Mouse (Mus musculus) midbrain, embryonic 10.5 days (tissue): ENCODE measurements around the gene Cacna1e. TPM values are rescaled to one million over a fixed set of nuclear protein-coding genes. Genes with fewer than 3 reads are reported as not detected.
A peak's percentile ranks its signal among the peaks of the same experiment; 100 is the strongest.

Experiments
- DNase-seq: peaks from one replicate; pipeline ENCODE4 v3.0.0-alpha.2; 2017; ENCODE audit warnings: low spot score
- H3K27ac ChIP-seq: fragments of 300-500 bp; sonication (generic); replicated peaks from 2 replicates; pipeline ENCODE4 v1.5.1; 2016; ENCODE audit warnings: mild to moderate bottlenecking
- H3K27me3 ChIP-seq: fragments of 300-500 bp; sonication (generic); 2 replicates; pipeline ENCODE4 v1.6.1; 2016; ENCODE audit warnings: low read depth, mild to moderate bottlenecking; ENCODE audit not compliant: poor library complexity, severe bottlenecking
- H3K36me3 ChIP-seq: fragments of 300-500 bp; sonication (generic); 2 replicates; pipeline ENCODE4 v1.6.1; 2016; ENCODE audit warnings: mild to moderate bottlenecking, moderate library complexity
- H3K4me1 ChIP-seq: fragments of 300-500 bp; sonication (generic); 2 replicates; pipeline ENCODE4 v1.6.1; 2016
- H3K4me3 ChIP-seq: fragments of 300-500 bp; sonication (generic); 2 replicates; pipeline ENCODE4 v1.5.1; 2016; ENCODE audit warnings: mild to moderate bottlenecking, moderate library complexity
- H3K9me3 ChIP-seq: fragments of 300-500 bp; sonication (generic); replicated peaks from 2 replicates; pipeline ENCODE4 v1.6.1; 2016; ENCODE audit warnings: mild to moderate bottlenecking
- WGBS: fragments of 180-500 bp; shearing (Covaris S2); methylation state at CpG from one replicate; pipeline ENCODE4 v1.1.7; 2016; 5-methylcytosine and 5-hydroxymethylcytosine counted together
- polyA plus RNA-seq: library from polyadenylated mRNA; unstranded; fragments of >200 nt; fragmentation: Nextera tagmentation; extraction: Ambion mirVana; gene quantifications from 2 replicates; pipeline ENCODE4 v1.2.1, GENCODE M21; 2016

The Cacna1e gene
- polyA plus RNA-seq, 1 experiment from 2014 or later, result 1.3 TPM

DNA sequence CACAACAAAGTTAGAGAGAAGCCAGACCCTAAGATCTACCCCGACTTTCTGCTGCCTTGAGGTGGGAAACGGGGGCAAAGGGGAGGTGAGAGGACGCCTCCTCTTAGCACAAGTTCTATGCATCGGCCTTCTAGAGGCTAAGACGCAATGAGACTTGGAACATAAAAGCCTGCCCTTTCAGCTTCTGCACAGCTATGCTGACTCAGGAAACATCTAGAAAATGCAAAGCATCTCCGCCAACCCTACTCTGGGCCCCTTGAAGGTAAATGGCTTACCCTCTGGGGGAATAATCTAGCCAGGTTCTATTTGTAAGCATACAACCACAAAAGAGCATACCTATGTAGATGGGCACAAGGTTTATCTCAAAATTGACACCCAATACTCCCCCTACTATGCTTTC lies 54.2 kb downstream of the Cacna1e start:
- 90% methylated on average over 6 of the region's 6 CpGs for WGBS

DNA sequence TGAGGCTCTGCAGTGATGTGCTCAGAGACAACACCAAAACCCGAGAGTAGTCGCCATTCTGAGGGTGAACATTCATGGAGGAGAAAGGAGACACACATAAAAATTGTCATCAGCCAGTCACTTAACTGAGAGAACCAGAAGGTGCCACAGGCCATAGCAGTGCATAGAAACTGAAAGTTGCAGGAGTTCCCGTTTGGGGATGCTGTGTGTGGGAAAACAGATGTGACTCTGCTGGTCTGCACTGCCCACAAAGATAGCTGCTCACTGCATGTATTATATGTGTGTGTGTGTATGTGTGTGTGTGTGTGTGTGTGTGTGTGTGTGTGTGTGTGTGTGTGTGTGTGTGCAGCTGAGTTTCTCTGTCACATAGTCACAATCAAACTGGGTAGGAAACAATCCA lies 61.2 kb downstream of the Cacna1e start:
- WGBS, result 82% methylated on average over 3 of the region's 3 CpGs

More for the DNA sequence above, 54.2 kb downstream of the Cacna1e start:
- DNase-seq, result no peak
- Histone ChIP-seq H3K27me3 (no peaks in the 10 kb centered on the region), H3K36me3 (no peaks in the 10 kb centered on the region), H3K4me3 (no peak overlapping the region), H3K27ac (no peak overlapping the region), H3K9me3 (no peaks in the 10 kb centered on the region), H3K4me1 (peaks cover 13% of the 10 kb centered on the region)

DNA sequence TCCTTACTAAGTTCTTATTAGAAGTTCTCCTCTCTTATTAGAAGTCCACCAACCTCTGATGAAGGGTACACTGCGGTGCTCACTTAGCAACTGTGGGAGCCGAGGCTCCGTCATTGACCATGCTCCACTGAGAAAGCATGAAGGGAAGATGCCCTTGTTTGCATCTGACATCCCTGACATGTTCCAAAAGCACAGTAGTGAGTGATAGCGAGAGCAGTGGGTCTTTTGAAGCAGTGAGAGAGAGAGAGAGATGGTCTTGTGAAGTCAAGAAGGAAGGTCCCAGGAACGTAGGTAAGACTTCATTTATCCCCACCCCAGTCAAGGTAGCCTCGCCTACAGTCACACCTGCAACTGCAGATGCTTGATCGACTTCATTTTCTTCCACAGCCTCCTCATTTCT lies 63.9 kb downstream of the Cacna1e start:
- Histone ChIP-seq H3K4me1 (peaks cover 22% of the 10 kb centered on the region), H3K27ac (no peak overlapping the region), H3K36me3 (no peaks in the 10 kb centered on the region), H3K27me3 (no peaks in the 10 kb centered on the region), H3K4me3 (no peak overlapping the region), H3K9me3 (no peaks in the 10 kb centered on the region)
- WGBS, result 90% methylated on average over 7 of the region's 7 CpGs
- no peak for DNase-seq

More for the DNA sequence above, 61.2 kb downstream of the Cacna1e start:
- no peaks in the 10 kb centered on the region for H3K36me3 ChIP-seq
- DNase-seq, result no peak
- no peaks in the 10 kb centered on the region for H3K9me3 ChIP-seq
- H3K4me1 ChIP-seq, result peaks cover 18% of the 10 kb centered on the region
- no peaks in the 10 kb centered on the region for H3K27me3 ChIP-seq
- H3K4me3 ChIP-seq, result no peak overlapping the region
- no peak overlapping the region for H3K27ac ChIP-seq

DNA sequence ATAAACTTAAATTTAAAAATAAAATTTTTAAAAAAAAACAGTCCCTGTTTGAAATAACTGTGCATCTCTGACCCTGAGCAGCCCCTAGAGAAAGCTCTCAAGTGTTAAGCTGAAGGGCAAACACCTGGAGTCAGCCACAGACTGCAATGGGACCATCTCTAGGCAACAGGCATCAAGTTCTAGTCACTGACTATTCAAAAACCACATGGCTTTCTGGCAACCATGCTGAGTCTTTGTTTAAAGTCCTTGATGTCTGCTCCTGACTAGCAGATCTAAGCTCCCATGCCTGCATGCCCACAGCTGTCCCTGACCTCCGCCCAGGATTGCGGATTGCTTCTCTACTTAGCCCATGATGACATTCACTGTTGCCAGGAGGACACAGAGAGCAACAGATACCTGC lies 64.3 kb downstream of the Cacna1e start:
- Histone ChIP-seq H3K9me3 (no peaks in the 10 kb centered on the region), H3K4me1 (peaks cover 22% of the 10 kb centered on the region), H3K4me3 (no peak overlapping the region), H3K36me3 (no peaks in the 10 kb centered on the region), H3K27me3 (no peaks in the 10 kb centered on the region), H3K27ac (no peak overlapping the region; the same call in 1 of the 2 replicates)
- DNase-seq, result peak; percentile 16
- whole genome bisulfite sequencing, result 82% methylated on average over 2 of the region's 2 CpGs

DNA sequence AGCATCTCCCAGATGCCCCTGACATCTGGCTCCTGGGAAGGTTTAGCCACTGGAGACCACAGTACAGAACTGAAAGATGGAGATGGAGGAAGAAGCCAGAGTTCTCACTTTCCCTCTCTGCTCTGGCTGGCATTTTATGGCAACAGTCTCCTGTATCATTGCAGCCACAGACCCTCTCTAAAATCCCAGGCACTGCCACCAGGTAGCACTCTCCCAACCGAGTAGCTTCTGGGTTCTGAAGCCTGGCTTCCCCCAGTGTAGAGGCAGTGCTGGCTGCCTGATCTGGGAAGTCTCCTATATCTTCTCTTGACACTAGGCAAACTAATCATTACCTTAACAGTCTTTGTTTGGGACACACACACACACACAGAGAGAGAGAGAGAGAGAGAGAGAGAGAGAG lies 65.6 kb downstream of the Cacna1e start:
- WGBS, result 48% methylated on average over 1 of the region's 1 CpGs
- no peak overlapping the region for H3K4me3 ChIP-seq

DNA sequence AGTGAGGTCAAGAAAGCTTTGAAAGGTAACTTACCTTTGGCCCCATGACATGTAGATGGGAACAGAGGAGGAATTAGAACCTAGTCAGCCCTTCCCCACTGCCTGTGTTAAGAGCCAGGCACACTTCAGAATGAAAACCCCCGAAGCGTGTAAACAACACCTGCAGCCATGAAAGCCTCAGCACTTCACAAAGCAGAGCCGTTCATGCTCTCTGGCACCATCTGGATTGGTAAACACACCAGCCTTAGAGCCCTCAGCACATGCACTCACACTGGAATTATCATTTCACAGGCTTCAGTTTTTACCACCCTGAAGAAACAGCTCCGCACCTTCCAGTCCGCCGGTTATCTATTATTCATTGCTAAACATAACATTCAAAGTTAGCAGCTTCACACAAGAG lies 67.5 kb downstream of the Cacna1e start:
- Histone ChIP-seq H3K4me3 (no peak overlapping the region), H3K27me3 (no peaks in the 10 kb centered on the region), H3K36me3 (no peaks in the 10 kb centered on the region), H3K27ac (no peak overlapping the region), H3K4me1 (peaks cover 14% of the 10 kb centered on the region), H3K9me3 (no peaks in the 10 kb centered on the region)
- WGBS, result 82% methylated on average over 6 of the region's 6 CpGs
- no peak for DNase-seq

More for the DNA sequence above, 65.6 kb downstream of the Cacna1e start:
- Histone ChIP-seq H3K36me3 (no peaks in the 10 kb centered on the region), H3K27ac (no peak overlapping the region), H3K4me1 (peaks cover 22% of the 10 kb centered on the region), H3K27me3 (no peaks in the 10 kb centered on the region), H3K9me3 (no peaks in the 10 kb centered on the region)
- no peak for DNase-seq

DNA sequence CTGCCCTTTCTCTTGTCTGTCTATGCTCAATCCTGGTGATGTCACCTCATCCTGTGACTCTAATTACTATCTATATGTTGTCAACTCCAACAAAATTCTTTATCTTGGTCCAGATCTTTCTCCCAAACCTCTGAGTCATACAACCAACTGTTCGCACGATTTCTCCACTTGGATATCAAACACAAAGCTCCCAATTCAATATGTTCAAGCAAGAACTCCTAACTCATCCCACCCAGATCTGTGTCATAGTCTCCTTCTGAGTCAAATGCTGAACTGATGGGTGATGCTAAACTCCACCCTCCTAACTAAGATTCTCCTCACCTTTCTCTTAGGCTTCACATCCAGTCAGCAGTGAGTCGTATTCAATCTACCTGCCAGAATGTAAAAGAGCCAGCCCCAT lies 68.0 kb downstream of the Cacna1e start:
- no peaks in the 10 kb centered on the region for H3K36me3 ChIP-seq
- H3K27ac ChIP-seq, result no peak overlapping the region
- DNase-seq, result no peak
- H3K9me3 ChIP-seq, result no peaks in the 10 kb centered on the region
- H3K27me3 ChIP-seq, result no peaks in the 10 kb centered on the region
- WGBS, result 98% methylated on average over 3 of the region's 3 CpGs
- H3K4me1 ChIP-seq, result peaks cover 12% of the 10 kb centered on the region
- H3K4me3 ChIP-seq, result no peak overlapping the region

DNA sequence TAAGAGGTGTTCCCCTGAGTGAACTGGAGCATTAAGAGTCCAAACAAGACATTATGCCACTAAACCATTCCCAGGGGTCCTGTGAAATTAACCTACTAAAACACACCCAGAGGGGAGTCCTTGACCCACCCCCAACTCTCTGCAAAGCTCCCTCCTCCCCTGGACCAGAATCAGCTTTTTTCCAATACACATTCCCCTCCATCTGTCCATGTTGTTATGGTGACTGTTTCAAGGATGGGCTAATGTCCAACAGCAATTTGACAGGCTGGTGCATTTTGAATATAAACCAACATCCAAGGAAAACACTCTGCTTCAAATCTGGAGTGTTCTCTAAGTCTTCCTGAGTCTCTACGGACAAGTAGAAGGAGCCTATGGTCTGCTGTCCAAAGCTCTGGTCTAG lies 78.6 kb downstream of the Cacna1e start:
- Histone ChIP-seq H3K27me3 (no peaks in the 10 kb centered on the region), H3K9me3 (no peaks in the 10 kb centered on the region), H3K4me3 (no peak overlapping the region), H3K4me1 (peaks cover 6% of the 10 kb centered on the region; the same call in 1 of the 2 replicates), H3K36me3 (no peaks in the 10 kb centered on the region), H3K27ac (no peak overlapping the region)
- WGBS, result 94% methylated on average over 1 of the region's 1 CpGs
- no peak for DNase-seq

DNA sequence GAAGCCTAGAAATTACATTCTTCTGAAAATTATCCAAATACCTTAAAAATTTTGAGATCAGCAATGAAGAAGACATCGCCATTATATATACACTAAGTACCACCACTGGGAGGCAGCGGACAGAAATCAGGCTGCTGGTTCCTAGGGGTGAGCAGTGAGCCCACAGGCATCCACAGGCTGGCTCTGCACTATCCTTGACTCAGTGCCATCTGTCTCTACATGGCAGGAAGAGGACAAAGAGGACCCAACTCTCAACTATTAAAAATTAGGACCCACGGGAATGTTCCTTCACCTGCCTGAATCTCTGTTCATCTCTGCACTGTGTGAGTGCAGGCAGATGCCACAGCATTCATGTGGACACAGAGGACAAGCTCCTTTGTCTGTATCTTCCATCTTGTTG lies 79.3 kb downstream of the Cacna1e start:
- H3K36me3 ChIP-seq, result no peaks in the 10 kb centered on the region
- no peaks in the 10 kb centered on the region for H3K9me3 ChIP-seq
- H3K4me1 ChIP-seq, result peaks cover 6% of the 10 kb centered on the region; the same call in 1 of the 2 replicates
- DNase-seq, result no peak
- H3K27ac ChIP-seq, result no peak overlapping the region
- WGBS, result 93% methylated on average over 3 of the region's 3 CpGs
- H3K27me3 ChIP-seq, result no peaks in the 10 kb centered on the region
- no peak overlapping the region for H3K4me3 ChIP-seq

DNA sequence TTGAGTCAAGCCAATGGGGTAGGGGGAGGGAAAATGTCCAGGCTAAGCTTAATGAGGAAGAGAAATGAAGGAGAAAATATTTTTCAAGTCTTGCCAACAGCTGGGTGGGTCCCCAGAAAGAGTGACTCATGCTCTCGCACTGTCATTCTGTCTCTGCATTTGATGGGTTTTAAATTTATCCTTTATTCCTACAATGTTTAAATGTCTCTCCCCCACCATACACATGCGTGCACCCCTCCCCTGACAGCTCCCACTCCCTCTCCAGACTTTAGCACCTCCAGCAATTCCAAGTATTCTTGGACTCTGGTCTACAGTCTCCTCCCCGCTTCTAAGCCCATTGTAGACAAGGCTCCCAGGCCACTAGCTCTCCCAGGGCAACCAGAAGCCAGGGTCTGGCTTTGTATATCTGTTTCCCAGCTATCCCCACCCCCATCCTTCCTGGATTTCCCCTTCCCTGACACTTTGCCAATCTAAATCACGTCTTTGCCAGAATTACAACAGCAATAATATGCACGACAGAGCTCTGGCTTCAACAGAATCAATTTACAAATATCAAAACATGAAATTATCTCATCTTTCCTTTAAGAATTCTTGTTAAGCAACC lies 81.9 kb downstream of the Cacna1e start:
- H3K4me1 ChIP-seq, result peaks cover 6% of the 10 kb centered on the region; the same call in 1 of the 2 replicates
- no peak overlapping the region for H3K4me3 ChIP-seq
- H3K27me3 ChIP-seq, result no peaks in the 10 kb centered on the region
- no peaks in the 10 kb centered on the region for H3K9me3 ChIP-seq
- no peaks in the 10 kb centered on the region for H3K36me3 ChIP-seq
- 79% methylated on average over 5 of the region's 5 CpGs for WGBS
- DNase-seq, result no peak
- no peak overlapping the region for H3K27ac ChIP-seq

DNA sequence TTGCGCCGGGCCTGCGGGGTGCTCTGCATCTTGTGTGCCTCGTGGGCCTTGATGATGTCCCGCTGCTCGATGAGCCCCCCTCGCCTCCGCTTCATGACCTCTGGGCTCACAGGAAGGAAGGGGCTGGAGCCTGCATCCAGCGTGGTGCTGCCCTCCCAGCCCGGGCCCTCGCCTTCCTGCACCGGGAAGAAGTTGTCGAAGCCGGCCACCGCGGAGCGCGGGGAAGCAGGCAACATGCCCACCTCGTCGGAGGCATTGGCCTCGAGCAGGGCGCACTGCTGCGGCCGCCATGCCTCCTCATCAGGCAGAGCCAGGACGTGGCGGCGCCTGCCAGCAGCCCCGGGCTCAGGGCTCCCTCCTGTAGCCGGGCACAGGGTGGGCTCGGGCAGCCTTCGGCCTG lies 85.0 kb downstream of the Cacna1e start:
- no peak for DNase-seq
- WGBS, result 75% methylated on average over 29 of the region's 31 CpGs
- no peak overlapping the region for H3K4me3 ChIP-seq
- H3K36me3 ChIP-seq, result no peaks in the 10 kb centered on the region
- peaks cover 6% of the 10 kb centered on the region; the same call in 1 of the 2 replicates for H3K4me1 ChIP-seq
- H3K27ac ChIP-seq, result no peak overlapping the region
- no peaks in the 10 kb centered on the region for H3K27me3 ChIP-seq
- no peaks in the 10 kb centered on the region for H3K9me3 ChIP-seq

DNA sequence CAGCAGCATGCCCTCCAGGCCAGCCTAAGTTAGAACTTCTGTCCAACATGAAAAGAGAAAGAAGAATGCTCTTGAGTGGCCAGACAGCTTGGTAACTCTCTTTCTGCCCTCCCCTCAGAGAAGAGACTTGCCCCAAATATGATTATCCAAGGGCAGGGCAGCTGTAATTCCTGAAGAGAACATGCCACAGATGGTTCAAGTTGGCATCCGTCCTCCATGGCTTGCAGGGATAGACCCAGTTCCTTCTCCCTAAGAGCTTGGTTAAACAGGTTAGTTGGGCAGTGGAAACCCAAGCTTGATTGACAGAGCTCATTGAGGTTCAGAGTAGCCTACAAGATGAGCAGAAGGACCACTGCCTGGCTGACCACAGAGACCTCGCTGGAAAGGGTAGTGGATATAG lies 85.5 kb downstream of the Cacna1e start:
- Histone ChIP-seq H3K27ac (no peak overlapping the region), H3K4me3 (no peak overlapping the region), H3K36me3 (no peaks in the 10 kb centered on the region), H3K9me3 (no peaks in the 10 kb centered on the region), H3K27me3 (no peaks in the 10 kb centered on the region), H3K4me1 (peaks cover 6% of the 10 kb centered on the region; the same call in 1 of the 2 replicates)
- DNase-seq, result no peak
- 83% methylated on average over 2 of the region's 2 CpGs for WGBS

DNA sequence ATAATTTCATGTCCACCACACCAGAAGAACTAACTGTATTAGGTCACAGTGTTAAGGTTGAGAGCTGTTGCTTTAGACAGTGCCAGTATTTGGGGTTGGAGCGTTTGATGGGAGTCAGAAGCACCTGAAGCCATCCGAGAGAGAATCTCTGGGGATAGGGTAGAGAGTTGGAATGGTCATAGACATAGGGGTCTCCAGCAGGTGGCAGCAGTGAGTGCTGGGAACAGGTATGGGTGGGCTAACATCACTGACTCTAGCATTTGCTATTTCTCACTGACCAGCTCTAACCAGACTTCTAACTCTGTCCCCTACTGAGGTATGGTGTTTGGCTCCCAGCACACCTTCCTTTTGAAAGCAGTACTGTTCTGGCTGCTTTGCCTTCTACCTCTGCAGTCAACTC lies 87.6 kb downstream of the Cacna1e start:
- WGBS, result 50% methylated on average over 2 of the region's 2 CpGs

More for the DNA sequence above, 87.6 kb downstream of the Cacna1e start:
- Histone ChIP-seq H3K27me3 (no peaks in the 10 kb centered on the region), H3K36me3 (no peaks in the 10 kb centered on the region), H3K4me3 (no peak overlapping the region), H3K4me1 (no peaks in the 10 kb centered on the region), H3K9me3 (no peaks in the 10 kb centered on the region), H3K27ac (no peak overlapping the region)
- peak; percentile 30 for DNase-seq
